Mouse (Mus musculus) adrenal gland, postnatal 36 days (tissue): Measurements from ENCODE around the gene Abca8b. TPM values are rescaled to one million over a fixed set of nuclear protein-coding genes. Genes with fewer than 3 reads are reported as not detected.
A peak's percentile ranks its signal among the peaks of the same experiment; 100 is the strongest.
"Not testable (repeated sequence)": the region's sequence is repeated elsewhere in the genome, so short reads cannot be mapped to it uniquely, and the experiment has no call there.

ENCODE experiments used
- DNase-seq, 2 experiments: peaks; one replicate each; pipeline ENCODE4 v3.0.0; 2021; ENCODE audit warnings: mixed read lengths in 1 of 2
- long read RNA-seq, 2 experiments: library from polyadenylated mRNA; stranded (forward); transcript quantifications; one replicate each; pipeline ENCODE4 v2.0.0; 2021; ENCODE audit warnings: borderline sequencing depth in 2 of 2
- total RNA-seq, 2 experiments: library from RNA; stranded (reverse); gene quantifications; 2 replicates each; pipeline ENCODE4 v1.2.3; 2021

The Abca8b gene
- 1 to 10 TPM; 6.9 to 8.2 TPM for total RNA-seq
- long read RNA-seq, experiment 1 = 0 reads
- long read RNA-seq, experiment 2, partial matches to known transcripts = 1 of 1 reads
- long read RNA-seq, experiment 2, other reads (novel, unspliced or antisense) = 0 of 1 reads

DNA sequence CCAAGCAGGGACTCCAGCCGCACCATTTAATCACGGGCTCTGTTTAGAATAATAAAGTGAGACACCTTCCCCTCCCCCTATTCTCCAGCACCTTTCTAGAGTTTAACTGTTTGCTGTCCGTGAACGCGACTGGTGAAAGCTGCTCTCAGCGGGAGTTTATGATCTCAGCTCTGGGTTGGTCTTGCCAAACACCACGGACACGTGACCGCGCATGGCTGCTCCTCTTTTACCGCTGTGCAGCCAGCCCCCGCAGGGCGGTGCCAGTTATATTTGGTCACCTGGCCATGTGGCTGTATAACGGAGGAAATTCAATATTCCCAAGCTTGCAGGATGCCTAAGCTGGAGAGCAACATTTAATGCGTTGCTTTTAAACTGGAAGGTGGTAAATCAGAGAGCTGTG, at the start of gene Abca8b:
Abca8b (minus strand) TSS at position 222 of the 400 bp plus-strand sequence.
- peak; percentile 84 to 90 for DNase-seq

DNA sequence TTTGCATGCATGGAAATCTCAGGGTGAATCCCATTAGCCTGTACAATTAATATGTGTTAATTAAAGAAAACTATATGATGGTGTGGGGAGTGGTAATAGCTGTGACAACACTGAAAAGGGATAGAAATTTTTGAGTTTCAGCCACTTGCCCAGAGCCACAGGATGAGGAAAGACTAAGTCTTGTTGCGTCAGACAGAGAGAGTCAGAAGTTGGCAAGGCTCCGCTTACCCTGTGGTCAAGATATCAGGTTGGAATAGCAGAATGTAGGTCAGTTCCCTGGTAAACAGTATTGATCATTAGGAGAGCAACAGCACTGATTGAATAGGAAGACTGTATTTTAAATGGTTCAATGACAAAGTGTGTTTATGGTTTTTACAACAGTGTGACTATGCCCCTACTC, 42.1 kb upstream of the Abca8b start:
- peak; percentile 30 to 35 for DNase-seq

DNA sequence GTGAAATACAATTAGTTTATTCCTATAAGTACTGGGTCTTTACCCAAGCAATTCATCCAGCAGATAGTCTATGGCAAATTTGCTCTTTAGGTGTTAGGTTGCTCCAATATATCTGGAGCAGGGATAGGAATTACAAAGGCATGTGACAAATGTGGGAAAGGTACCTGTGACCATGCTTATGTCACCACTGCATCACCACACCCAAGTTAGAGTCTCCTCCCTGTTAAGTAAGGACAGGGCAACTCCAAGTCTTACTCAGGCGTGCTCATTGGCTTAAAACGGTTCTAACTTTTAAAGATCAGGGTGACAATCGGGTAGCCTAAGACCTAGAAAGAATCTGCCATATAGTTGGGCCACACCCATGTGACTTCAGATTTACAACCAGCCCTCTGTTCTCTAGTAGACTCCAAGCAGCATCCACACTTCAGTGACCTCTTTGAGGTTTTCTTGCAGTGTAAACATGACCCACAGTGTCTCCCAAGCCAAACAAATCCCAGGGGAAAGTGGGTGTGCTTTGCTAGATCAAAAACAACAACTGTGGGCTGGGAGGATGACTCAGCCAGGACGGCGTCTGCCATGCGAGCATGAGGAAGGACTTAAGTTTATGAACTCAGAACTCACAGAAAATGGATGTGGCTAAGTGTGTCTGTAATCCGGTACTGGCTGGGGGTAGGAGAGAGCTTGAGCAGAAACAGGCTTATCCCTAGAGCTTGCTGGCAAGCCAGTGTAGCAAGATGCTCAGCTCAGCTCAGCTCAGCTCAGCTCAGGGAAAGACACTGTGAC, 33.5 kb upstream of the Abca8b start:
- peak; percentile 11 to 20 for DNase-seq

DNA sequence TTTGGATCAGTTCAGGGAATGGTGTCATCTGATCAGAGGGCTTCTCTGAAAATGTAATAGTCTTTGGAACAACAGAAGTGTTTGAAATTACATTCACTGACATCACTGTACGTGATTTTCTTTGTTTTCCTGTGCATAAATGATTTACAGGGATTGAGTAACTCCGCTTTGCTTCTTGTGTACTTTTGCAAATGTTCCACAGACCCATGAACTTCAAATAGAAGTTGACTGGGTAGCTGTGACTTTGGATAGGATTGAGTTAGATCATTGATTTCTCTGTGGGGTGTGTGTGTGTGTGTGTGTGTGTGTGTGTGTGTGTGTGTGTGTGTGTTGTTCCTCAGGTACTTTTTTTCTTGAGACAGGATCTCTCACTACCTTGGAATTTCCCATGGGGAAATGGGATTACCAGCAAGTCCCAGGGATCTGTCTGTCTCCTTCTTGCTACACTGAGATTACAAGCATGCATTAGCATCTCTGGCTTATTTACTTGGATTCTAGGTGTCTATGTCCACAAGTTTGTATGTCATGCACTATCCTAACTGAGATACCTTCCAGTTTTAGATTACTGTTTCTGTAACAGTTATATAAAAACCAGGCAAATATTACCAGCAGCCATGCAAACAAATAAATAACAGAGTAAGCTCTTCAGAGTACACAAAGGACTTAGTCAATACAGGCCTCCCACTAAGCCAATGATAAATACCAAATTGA, 15.3 kb upstream of the Abca8b start:
- DNase-seq = no peak

DNA sequence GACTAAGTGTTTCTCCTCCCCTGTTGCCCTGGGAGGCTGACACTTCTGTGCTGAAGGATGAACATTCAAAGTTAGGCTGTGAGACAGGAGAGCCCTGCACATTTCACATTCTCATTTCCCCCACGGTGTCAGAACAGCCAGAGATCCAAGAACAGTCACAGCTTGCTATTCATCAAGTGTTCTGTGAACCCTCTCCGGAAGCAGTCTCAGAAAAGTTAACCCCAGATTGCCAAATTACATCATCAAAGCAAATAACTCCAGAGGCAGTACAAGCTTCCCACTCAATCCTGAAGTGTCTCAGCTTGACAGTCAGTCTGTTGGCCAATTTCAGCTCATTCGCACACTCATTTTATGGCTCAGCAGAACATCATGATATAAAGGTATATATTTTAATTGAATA, 632 bp downstream of the Abca8b start:
- DNase-seq = no peak

DNA sequence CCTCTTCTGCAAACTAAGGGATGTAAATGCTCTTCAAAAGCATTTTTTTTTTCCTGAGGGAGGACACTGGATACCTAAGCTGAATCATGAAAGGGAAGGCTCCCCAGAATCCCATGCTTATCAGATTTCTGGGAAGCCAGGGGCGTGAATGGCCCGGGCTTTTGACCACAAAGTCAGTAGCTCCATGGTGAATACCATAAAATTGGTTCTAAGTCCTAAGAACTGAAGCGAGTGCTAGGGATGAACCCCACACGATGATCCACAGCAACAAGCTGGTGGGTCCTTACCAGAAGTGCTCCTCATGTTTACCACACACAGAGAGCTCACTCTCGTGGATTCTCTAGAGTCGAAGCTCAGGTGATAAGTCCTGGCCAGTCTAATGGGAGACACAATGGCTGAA, 1.6 kb downstream of the Abca8b start:
- no peak for DNase-seq

DNA sequence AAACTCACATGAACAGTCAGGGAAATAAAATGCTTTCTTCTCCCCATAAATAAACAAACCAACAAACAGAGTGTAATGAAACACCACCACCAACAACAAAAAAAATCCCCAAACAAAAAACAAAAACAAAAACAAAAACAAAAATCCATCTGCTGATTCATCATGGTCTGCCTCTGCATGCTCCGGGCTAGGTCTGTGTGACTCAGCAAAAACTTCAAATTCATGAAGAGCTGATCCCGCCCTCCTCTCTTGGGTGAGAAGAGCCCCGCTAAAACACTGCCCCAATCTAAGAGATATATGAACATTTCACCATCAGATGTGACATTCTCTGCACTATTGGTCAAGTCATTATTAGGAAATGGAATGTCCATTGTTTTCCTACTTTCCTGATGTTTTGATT, 4.4 kb downstream of the Abca8b start:
- peak; percentile 13 to 19 for DNase-seq

DNA sequence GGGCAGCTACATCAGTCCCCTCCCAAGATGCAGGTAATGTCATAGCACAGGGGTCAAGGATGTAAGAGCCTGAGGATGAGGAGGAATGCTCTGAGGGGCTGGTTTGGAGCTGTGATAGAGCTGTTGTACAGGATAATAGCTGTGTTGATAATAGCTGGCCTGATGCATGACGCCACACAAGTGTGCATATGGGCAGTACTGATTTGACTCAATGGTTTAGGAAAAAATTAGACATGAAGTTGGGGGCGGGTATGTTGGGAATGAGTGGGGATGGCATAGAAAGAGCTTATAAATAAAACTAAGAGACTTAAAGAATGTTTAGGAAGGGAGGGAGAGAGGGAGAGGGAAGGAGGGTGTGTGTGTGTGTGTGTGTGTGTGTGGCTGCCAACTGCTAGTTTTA, 5.4 kb downstream of the Abca8b start:
- DNase-seq = no peak

DNA sequence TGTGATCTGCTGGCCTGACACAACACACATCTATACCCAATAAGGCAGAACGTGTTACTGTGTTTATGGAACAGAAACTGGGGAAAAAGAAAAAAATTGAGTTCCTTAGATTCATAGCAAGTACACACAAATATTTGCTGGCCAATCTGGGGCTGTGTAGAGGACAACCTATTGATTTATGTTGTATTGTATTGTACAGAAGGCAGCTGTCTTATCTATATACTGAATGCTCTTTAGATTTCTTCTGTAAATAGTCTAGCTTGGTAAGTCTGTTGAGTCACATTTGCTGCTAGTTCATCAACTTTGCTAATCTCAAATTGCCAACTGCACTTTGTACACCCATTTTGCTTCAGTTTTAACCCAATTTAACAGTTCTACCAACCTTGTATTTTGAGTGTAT, 7.5 kb downstream of the Abca8b start:
- no peak for DNase-seq

DNA sequence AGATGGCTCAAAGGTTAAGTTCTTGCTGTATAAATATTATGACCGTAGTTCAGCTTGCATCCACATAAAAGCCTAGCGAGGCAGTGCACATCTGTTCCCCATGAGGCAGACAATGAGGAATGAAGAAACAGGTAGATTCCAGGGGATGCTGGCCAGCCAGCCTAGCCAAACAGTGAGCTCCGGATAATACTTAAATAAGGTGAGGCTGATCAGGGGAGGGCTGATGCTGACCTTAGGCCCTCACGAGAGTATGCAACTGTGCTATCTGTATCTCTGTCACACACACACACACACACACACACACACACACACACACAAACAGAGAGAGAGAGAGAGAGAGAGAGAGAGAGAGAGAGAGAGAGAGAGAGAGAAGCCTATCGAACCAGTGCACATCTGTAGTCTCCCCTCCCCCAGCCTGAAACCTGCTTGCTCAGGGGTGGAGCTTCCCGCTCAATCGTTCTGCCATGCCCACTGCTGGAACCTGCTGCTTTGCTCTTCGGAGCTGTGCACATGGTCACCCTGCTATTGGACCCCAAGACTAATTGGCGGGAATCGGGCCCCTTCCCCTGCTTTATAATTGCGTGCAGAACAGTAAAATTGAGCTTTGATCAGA, 8.1 kb downstream of the Abca8b start:
- not testable (repeated sequence) for DNase-seq

DNA sequence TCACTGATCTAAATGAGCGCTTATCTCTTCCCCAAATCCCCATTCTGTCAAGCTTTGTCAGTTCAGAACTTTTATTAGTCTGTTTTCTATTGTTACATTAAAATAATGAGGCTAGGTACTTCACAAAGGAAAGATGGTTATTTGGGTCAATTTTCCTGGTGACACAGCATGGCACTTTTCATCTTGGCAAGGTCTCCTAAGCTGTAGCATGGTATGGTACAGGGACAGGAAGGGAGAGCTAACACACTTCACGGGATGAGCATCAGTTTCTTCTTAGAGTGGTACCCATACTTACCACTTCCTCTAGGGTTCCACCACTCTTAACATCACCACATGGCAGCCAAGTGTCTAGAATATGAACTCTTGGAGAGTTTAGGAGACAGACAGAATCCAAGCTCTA, 13.8 kb downstream of the Abca8b start:
- DNase-seq = no peak

DNA sequence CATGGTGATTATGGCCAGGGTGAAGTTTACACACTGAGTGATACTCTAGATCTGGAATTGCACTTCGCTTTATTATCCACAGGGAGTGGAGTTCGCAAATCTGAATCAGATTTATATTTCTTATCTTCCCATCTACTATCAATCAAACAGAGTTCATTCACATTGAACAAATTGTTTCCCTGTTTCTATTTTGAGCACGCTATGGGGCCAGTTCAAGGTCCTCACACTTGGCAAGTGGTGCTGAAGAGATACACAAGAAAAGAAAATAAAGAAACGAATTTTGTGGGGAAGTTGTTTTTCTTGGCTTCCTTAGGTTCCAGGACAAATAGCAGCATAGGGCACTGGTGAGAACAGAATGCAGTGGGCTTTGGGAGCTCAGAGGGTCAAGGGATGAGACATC, 25.1 kb downstream of the Abca8b start:
- DNase-seq = peak; percentile 8 to 16

DNA sequence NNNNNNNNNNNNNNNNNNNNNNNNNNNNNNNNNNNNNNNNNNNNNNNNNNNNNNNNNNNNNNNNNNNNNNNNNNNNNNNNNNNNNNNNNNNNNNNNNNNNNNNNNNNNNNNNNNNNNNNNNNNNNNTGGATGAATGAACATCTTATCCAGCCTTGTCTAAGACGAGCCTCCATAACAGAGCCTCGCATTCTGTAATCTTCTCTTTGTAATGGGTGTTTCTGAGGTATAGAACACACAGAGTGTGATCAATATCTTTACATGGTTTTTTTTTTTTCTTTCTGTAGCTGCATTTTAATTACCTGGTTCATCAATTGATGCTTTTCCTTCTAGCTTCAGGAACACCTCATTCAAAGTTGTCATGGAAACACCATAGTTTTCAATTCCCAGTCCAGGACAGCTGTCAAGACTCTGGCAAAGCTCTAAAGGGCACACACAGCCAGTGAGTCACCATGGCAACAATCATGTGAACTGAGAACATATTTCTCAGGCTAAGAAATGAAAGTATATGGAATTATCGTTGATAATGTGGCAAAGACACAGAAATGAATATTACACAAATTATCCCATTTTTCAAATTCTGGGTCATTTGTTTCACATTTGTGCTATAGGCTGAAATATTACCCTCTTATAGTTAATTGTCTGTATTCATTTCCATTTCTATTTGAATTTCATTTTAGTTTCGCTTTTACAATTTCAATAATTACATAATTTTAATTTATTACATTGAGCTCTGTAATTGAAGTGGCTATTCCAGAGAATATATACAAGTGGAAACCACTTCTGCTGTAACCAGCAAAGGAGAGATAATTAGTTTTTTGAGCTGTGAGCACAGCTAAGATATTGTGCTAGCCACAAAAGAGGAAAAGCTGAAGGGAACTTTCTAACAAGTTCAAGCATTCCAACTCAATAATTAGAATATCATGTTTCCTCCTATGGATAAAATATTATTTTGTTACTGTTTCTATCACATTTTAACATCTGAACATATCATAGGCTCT, 33.9 kb downstream of the Abca8b start:
- peak in 1 of 2 experiments; percentile 6 for DNase-seq

DNA sequence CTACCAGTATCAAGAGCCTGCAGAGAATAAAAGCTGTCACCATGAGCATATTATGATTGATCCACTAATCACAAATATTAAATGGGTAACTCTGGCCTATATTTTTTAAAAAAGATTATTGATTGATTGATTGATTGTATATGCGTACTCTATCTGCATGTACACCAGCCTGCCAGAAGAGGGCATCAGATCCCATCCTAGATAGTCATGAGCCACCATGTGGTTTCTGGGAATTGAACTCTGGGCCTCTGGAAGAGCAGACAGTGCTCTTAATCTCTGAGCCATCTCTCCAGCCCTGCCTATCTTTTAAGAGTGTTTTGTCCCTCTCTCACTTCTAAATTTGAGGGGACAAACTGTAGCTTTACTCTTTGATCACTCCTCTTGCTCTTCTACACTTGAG, 40.5 kb downstream of the Abca8b start:
- peak in 1 of 2 experiments; percentile 7 for DNase-seq

DNA sequence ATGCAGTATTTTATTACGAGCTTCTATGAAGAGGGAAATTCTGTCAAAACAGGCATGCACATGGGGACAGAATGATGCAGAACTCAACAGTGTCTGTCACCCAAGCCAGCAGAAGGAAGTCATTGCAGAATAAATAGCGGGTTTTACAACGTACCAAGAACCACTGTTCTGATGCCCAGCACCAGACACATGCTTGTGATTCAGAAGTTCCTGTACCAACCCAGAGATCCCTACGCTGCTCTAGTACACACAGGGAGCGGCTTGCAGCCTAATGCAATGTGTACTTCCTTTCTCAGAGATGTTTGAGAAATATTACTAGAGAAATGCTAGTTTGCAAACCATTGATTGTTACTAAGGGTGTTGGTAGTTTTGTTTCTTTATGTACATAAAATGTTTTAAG, 58.7 kb downstream of the Abca8b start:
- no peak for DNase-seq

DNA sequence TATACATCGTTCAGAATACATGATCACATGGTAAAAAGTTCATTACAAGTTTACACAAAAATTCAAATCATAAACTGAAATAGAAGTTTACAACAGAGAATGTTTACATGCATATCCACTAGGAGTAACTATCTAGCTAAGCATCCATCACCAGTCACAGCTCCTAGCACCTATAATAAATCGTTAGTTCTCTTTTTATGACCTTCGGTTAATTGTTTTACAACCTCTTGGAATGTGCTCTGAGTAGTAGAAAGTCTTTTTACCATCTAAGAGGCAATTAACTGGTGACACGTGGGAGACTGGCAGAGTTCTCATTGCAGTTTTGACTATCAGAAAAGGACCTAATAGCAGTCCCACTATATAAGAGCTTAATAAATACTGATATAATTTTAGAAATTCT, 62.4 kb downstream of the Abca8b start:
- DNase-seq = not testable (repeated sequence)

DNA sequence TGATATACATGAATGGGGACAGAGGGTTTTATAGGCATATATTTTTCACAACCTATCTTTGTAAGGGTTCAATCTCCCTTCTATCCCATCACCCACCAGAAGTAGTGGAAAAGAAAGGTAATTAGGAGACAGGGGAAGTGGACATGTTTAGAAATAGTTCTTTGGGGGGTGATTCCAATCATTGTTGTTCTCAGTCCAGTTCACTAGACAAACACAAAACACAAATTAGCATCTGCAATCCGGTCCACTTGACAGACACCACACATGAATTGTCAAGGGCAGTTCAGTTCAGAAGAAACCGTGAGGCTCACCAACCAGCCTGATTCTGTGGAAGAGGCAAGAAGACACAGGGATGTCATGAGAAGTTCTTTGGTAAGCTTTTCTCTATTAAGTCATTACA, 67.2 kb downstream of the Abca8b start:
- DNase-seq = no peak

DNA sequence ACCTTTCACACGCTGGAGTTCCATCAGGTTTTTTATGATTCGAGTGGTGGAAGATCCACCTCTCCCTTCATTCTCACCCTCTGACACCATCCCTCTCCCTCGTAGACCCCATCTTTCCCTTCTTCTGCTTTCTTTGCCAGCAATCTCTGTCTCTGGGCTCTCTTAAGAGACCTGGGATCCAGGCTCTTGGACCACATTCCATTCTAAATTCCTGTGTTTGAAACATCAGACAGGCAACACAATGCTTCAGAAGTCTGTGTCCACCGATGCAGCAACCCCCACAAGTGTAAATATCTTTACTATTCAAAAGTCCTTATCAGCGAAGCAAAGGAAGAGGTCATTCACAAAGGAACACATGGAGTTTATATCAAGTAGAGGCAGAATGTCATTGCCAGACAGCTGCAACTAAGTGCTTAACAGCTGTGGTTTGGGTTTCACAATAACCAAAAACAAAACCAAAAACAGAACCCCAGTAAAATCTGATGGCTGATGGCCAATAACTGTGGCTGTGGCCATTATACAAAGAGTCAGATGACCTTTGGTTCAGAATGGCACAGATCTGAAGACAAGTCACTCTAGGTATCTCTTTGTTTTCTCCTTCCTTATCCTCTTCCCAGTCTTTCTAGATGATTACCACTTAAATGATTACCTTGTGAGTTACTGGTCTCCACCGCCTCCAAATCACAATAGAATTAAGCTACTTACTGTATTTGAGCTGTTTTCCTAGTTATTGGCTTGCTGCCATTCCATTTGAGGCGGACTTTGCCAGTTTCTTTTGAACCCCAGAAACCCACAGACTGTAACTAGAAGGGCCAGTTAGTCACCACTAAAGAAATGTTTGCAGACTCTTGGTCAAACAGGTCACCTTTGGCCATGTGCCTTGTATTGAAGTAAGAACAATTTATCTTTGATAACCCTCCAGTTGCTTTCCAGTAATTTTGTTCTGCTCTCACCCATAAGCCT, 68.6 kb downstream of the Abca8b start:
- DNase-seq = peak in 1 of 2 experiments; percentile 10

DNA sequence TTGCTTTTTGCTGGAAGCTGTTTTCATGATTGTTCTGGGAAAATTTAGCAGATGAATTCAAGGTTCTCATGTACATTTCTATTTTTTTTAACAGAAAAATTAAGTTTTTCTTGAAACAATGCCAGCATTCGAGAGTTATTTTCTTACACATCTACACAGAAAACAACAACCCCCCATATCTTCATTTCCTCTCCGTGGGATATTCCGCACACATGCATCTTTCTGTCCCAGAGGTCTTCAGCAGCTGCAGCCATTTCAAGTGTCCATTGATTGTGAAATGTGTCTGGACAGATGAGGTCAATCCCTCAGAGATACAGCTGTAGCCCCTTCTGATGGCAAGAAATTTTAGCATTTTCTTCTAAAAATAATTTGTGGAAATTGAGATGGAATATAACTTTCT, 73.4 kb downstream of the Abca8b start:
- no peak for DNase-seq

DNA sequence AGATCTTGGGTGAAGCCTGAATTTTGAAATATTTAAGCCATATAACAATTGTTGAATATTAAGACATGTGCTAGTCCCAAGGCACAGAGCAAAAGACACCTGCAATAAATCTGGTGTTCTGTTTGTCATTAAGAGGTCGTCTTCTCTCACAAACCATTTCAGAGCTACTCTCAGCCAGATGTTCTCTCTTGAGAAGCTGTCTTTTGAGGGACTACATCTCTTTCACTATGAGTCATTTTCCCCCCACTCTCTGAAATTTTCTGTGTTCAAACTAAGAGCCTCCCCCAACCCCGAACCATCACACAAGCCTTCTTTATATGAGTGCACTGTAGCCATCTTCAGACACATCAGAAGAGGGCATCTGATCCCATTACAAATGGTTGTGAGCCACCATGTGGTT, 76.2 kb downstream of the Abca8b start:
- DNase-seq = no peak

DNA sequence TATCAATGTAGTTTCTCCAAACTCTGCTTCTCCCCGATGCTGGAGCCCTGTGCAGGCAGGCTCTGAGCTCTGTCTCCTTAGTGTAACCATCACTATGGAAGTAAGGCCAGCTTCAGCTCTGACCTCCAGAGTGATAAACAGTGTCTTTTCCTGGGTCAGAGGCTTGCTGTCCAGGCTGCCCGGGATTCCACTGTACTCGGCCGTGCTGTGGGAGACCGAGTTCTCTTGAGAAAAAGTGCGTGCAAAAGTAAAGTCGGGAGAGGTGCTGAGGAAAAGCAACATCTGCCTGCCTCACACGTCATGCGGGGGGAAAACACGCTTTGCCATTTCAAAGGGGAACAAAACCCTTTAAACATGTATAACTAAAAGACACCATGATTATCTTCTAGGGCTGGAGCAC, 79.0 kb downstream of the Abca8b start:
- no peak for DNase-seq
